Mouse (Mus musculus) cerebellum, adult 8-10 months (tissue): ENCODE results near the gene Lzts2.
A peak's percentile ranks its signal among the peaks of the same experiment; 100 is the strongest.

Source experiments
- DNase-seq: peaks from one replicate; pipeline ENCODE4 v3.0.0; 2022

The Lzts2 gene

GRCm38 (mm10) chr19:45005444-45005843 is 8.8 kb upstream of the Lzts2 start, which contains the start of gene Twnk:
Gene Twnk, plus strand, starts transcription at chr19:45005663.
- DNase-seq: no peak

DNA sequence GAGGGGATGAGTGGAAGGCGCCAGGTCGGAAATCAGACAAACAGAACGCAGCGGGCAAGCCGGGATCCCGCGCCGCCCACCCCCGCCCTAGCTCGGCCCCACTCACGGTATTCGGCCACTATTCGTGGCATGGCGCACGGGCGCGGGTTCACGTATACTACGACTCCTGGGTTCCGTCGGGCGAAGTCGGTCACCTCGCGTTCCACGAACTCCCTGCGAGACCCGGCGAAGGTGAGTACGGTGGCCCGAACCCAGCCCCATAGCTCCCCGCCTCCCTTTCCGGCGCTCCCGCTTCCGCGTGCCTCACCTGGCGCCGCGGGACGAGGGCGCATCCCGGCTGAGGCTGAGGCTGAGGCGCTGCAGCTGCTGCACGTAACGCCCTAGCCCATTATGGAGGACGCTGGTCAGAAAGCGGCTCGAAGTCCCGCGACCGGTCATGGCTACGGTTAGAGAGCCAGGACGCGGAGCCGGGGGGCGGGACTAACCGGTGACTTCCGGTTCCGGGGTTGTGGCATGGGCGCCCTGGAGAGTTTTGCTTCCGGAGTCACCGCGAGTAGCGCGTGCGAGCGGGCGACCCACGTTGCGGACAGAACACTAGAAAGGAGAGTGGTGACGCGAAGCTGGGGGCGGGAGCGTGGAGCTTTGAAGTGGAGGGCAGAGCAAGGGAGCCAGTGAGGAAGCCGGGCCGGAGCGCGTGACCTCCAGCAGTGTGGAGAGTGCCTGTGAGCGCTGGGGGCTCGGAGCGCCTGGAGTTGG is 8.1 kb upstream of the Lzts2 start, which contains the start of gene Mrpl43:
Mrpl43 (minus strand) TSS at position 486 of the 756 bp plus-strand sequence.
- peak; percentile 96 for DNase-seq

DNA sequence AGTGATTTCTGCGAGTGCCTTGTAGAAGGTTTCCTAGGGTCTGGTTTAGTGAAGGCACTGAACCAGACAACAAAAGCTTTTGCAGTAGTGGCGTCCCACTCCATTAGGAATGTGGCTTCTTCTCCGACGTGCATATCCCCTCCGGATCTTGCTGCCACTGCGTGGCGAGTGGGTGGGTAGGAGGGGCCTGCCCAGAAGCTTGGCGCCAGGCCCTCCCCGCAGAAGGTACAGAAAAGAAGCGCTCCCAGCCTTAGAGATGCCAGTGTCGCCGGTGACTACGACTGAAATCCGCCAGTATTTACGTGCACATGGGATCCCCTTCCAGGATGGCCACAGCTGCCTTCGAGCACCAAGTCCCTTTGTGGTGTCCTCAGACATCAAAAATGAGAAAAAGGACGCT is 7.2 kb upstream of the Lzts2 start:
- no peak for DNase-seq

DNA sequence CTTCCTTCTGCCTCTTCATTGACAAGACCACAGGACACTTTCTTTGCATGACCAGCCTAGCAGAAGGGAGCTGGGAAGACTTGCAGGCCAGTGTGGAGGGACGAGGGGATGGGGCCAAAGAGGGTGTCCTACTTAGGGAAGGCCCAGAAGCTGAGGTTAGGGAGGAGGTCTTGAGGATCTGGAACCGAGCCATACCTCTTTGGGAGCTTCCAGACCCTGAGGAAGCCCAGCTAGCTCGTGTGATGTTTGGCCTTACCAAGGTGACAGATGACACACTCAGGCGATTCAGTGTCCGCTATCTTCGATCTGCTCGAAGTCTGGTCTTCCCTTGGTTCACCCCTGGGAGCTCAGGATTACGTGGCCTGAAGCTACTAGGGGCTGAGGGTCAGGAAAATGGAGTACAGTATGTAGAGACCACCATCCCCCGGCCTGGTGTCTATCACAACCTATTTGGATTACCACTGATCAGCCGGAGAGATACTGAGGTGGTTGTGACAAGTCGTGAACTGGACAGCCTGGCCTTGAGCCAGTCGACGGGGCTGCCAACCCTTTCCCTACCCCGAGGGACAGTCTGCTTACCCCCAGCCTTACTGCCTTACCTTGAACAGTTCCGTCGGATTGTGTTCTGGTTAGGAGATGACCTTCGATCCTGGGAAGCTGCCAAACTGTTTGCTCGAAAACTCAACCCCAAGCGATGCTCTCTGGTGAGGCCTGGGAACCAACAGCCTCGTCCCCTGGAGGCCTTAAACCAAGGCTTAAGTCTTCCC is 6.6 kb upstream of the Lzts2 start:
- DNase-seq: no peak

- DNase-seq: no peak
Measured at GRCm38 (mm10) chr19:45010646-45011045, 3.6 kb upstream of the Lzts2 start.

DNA sequence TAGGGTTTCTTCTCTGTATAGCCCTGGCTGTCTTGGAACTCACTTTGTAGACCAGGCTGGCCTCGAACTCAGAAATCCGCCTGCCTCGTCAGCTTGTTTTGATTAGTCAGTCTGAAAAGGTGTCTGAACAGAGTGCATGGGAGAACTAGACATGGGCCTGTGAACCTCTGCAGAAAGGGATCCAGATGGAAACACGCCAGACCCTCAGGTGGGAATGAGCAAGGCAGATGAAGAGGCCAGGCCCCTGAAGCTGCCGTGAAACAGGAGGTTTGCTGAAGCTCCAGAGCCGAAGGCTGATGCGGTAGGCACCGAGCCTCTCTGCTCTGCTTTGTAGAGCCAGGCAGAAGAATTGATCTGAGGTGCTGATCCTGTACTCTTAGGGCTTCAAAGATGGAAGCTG is 2.0 kb upstream of the Lzts2 start:
- no peak for DNase-seq

- no peak for DNase-seq
Measured at GRCm38 (mm10) chr19:45012636-45013035, 1.6 kb upstream of the Lzts2 start.

- DNase-seq: no peak
Measured at GRCm38 (mm10) chr19:45013581-45014225, 511 bp upstream of the Lzts2 start.

- peak; percentile 66 for DNase-seq
Measured at GRCm38 (mm10) chr19:45014981-45015402, 778 bp downstream of the Lzts2 start.

- DNase-seq: peak; percentile 75
Measured at GRCm38 (mm10) chr19:45015518-45016281, 1.5 kb downstream of the Lzts2 start.

DNA sequence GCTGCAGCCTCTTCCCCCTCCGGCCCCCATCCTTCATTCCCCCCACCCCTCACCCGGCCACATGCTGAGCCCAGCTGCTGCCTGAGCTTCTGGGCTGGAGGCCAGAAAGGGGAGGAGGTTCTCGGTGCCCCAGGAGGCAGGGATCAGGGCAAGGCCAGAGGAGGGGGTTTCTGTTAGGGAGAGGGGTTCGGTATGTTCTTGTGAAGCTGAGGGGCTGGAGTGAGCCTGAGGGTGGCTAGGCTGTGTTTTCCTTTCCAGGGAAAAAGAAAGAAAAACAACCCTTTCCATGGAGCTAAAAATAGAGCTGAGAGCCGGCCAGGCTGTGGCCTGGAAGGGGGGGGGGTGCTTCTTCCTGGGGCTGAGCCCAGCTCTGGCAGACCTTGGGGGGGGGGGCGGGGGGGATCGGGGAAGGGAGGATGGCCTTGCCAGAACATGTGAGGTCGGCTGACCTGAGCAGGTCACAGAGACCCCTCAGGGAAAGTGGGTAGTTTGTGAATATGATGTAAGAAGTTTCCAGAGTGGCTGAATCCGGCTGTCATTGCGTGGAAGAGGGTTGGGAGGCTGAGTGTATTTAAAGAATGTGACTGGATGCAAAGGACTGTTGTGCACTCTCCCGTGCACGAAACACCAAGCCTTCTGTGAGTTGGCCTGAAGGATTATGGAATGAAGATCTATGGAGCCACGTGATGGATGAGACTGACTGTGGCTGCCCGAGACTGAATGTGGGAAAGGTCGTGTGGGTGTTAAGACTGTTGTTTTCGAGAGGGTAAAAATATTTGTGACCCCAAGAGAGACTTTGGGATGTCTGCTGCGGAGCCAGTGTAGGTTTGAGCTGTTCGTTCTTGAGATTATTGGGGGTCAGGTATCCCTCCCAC is 2.4 kb downstream of the Lzts2 start:
- peak; percentile 88 for DNase-seq

GRCm38 (mm10) chr19:45017216-45017771 is 3.1 kb downstream of the Lzts2 start:
- DNase-seq: peak; percentile 83

DNA sequence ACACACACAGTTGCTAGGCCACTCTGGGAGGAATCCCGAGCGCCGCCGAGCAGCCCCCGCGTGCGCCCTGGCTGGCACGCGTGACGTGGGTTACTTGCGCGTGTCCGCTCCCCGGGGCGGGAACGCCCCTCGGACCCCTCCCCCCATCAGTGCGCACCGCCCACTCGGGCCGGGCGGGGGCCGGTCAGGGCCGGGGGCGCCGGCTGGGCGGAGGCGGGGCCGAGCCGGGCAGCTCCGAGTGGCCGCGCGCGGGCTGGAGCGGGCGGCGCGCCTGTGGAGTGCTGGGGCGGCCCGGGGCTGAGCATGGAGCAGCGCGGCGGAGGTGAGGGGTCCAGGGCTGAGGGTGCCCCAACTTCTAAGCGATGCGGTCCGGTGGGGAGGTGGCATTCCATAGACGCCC is 3.7 kb downstream of the Lzts2 start:
- DNase-seq: peak; percentile 79

DNA sequence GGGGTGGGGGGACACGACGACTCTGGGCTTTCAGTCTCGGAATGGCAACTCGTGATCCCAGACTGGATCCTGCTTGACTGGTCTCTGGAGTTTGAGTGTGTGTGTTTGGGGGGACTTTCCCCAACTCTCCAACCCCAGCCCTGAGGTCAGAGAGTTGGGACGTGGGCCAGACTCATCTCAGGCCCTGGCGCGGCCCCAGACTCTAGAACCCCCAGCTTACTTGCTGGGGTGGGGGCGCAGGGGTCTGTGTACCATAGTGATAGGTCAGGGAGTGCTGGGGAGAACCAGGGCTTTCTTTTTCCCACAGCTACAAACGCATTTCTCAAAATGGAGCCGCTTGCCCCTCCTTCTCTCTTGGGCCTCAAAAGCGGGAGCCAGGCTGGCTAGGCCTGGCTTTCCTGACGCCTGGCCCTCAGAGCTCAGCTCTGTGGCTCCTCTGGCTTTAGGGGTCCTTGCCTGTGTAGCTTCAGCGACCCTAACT is 4.2 kb downstream of the Lzts2 start:
- DNase-seq: no peak

- DNase-seq: no peak
Measured at GRCm38 (mm10) chr19:45020348-45020747, 6.1 kb downstream of the Lzts2 start.

- DNase-seq: no peak
Measured at GRCm38 (mm10) chr19:45021362-45021761, 7.1 kb downstream of the Lzts2 start.

DNA sequence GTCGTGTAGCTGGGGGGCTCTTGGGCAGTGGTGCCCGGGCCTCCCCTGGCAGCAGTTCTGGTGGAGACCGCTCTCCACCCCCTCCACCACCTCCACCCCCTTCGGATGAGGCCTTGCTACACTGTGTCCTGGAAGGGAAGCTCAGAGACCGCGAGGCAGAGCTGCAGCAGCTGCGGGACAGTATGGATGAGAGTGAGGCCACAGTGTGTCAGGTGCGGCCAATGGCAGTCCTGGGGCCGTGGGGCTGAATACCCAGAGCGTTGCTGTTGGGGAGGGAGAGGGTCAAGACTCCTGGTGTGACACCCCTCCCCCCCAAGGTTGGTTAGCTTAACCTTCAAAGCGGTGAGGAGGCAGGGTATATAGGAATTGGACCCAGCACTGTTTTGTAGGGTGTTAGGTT is 9.8 kb downstream of the Lzts2 start:
- DNase-seq: no peak

DNA sequence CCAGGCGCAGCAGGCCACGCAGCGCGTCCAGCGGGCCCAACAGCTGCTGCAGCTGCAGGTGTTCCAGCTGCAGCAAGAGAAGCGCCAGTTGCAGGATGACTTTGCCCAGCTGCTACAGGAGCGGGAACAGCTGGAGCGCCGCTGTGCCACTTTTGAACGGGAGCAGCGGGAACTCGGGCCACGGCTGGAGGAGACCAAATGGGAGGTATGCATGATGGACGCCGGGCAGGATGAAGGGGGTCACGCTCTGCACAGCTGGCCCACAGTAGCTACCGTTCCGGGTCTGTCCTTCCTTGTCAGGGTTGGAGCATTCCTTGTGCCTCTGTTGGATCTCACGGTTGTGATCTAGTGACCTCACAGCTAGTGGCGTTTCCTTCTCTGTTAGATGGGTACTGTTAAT is 10.6 kb downstream of the Lzts2 start:
- no peak for DNase-seq

DNA sequence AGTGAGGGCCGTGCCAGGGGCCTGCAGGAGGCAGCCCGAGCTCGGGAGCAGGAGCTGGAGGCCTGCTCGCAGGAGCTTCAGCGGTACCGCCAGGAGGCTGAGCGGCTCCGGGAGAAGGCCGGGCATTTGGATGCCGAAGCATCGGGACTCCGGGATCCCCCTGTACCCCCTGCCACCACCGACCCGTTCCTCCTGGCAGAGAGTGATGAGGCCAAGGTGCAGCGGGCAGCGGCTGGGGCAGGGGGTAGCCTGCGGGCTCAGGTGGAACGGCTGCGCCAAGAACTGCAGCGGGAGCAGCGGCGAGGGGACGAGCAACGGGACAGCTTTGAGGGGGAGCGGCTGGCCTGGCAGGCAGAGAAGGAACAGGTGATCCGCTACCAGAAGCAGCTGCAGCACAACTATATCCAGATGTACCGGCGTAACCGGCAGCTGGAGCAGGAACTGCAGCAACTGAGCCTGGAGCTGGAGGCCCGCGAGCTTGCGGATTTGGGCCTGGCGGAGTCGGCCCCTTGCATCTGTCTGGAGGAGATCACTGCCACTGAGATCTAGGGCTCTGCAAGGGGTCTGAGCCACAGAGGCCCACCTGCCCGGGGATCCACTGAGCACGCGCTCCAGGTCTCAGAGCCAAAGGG is 11.8 kb downstream of the Lzts2 start:
- no peak for DNase-seq

- no peak for DNase-seq
Measured at GRCm38 (mm10) chr19:45026958-45027670, 12.9 kb downstream of the Lzts2 start.
